Mouse (Mus musculus): ENCODE results near the gene Klhl29. TPM values are rescaled to one million over a fixed set of nuclear protein-coding genes. Genes with fewer than 3 reads are reported as not detected.

The Klhl29 gene
- 0.02 and 0.04 TPM in 2 replicates for polyA plus RNA-seq (2015; fragmentation: Nextera tagmentation; extraction: Ambion mirVana)

- peak within 1 kb of the TSS; percentile 68 for H3K4me2 ChIP-seq (ENCODE audit: low read depth, low read length)
- no peaks in the 10 kb centered on the region for H3K36me3 ChIP-seq (ENCODE audit: control insufficient read depth, insufficient read depth)
- ATAC-seq (ENCODE audit: low read depth) = peak; percentile 86
- 1% methylated on average over 52 of the region's 66 CpGs for WGBS (ENCODE audit: insufficient replicate concordance)
- H3K4me3 ChIP-seq (ENCODE audit: low read depth, low read length) = peak within 1 kb of the TSS; percentile 51
- no peaks in the 10 kb centered on the region for H3K9me3 ChIP-seq (replicated peaks; ENCODE audit: control insufficient read depth, low read length)
- H3K4me1 ChIP-seq (ENCODE audit: control insufficient read depth, low read depth, low read length) = no peaks in the 10 kb centered on the region
- H3K27me3 ChIP-seq (ENCODE audit: control insufficient read depth, insufficient read depth, low read depth, low read length) = peaks cover 58% of the 10 kb centered on the region
- H3K9ac ChIP-seq (ENCODE audit: low read depth, low read length) = no peak within 1 kb of the TSS; the same call in 1 of the 2 replicates
- H3K27ac ChIP-seq (ENCODE audit: low read length) = no peak within 1 kb of the TSS
These were observed at the start of gene Klhl29 for GRCm38 (mm10) chr12:5375616-5376461. Klhl29 (minus strand) TSS chr12:5375682.

- no peak overlapping the region for H3K4me2 ChIP-seq (ENCODE audit: low read depth, low read length)
- WGBS (ENCODE audit: insufficient replicate concordance) = 45% methylated on average over 4 of the region's 4 CpGs
These were observed 49.8 kb upstream of the Klhl29 start for GRCm38 (mm10) chr12:5425276-5425675.

GRCm38 (mm10) chr12:5415806-5416205 lies 40.3 kb upstream of the Klhl29 start:
- Histone ChIP-seq H3K4me1 (ENCODE audit: control insufficient read depth, low read depth, low read length) (no peaks in the 10 kb centered on the region), H3K4me2 (ENCODE audit: low read depth, low read length) (no peak overlapping the region), H3K9ac (ENCODE audit: low read depth, low read length) (no peak overlapping the region), H3K27me3 (ENCODE audit: control insufficient read depth, insufficient read depth, low read depth, low read length) (no peaks in the 10 kb centered on the region), H3K9me3 (replicated peaks; ENCODE audit: control insufficient read depth, low read length) (no peaks in the 10 kb centered on the region), H3K36me3 (ENCODE audit: control insufficient read depth, insufficient read depth) (no peaks in the 10 kb centered on the region), H3K27ac (ENCODE audit: low read length) (no peak overlapping the region), H3K4me3 (ENCODE audit: low read depth, low read length) (no peak overlapping the region)
- 44% methylated on average over 3 of the region's 3 CpGs for WGBS (ENCODE audit: insufficient replicate concordance)
- ATAC-seq (ENCODE audit: low read depth) = no peak

More at GRCm38 (mm10) chr12:5425276-5425675, 49.8 kb upstream of the Klhl29 start:
- no peak overlapping the region for H3K4me3 ChIP-seq (ENCODE audit: low read depth, low read length)
- ATAC-seq (ENCODE audit: low read depth) = no peak
- H3K27me3 ChIP-seq (ENCODE audit: control insufficient read depth, insufficient read depth, low read depth, low read length) = no peaks in the 10 kb centered on the region
- H3K9me3 ChIP-seq (replicated peaks; ENCODE audit: control insufficient read depth, low read length) = no peaks in the 10 kb centered on the region
- H3K4me1 ChIP-seq (ENCODE audit: control insufficient read depth, low read depth, low read length) = no peaks in the 10 kb centered on the region
- no peak overlapping the region for H3K9ac ChIP-seq (ENCODE audit: low read depth, low read length)
- no peaks in the 10 kb centered on the region for H3K36me3 ChIP-seq (ENCODE audit: control insufficient read depth, insufficient read depth)
- H3K27ac ChIP-seq (ENCODE audit: low read length) = no peak overlapping the region

- Histone ChIP-seq H3K27ac (ENCODE audit: low read length) (no peak overlapping the region), H3K9ac (ENCODE audit: low read depth, low read length) (no peak overlapping the region), H3K4me2 (ENCODE audit: low read depth, low read length) (no peak overlapping the region), H3K4me1 (ENCODE audit: control insufficient read depth, low read depth, low read length) (no peaks in the 10 kb centered on the region), H3K9me3 (replicated peaks; ENCODE audit: control insufficient read depth, low read length) (no peaks in the 10 kb centered on the region), H3K4me3 (ENCODE audit: low read depth, low read length) (no peak overlapping the region), H3K27me3 (ENCODE audit: control insufficient read depth, insufficient read depth, low read depth, low read length) (no peaks in the 10 kb centered on the region), H3K36me3 (ENCODE audit: control insufficient read depth, insufficient read depth) (no peaks in the 10 kb centered on the region)
- no peak for ATAC-seq (ENCODE audit: low read depth)
These were observed 38.5 kb upstream of the Klhl29 start for GRCm38 (mm10) chr12:5413976-5414375.

GRCm38 (mm10) chr12:5411761-5412537 lies 36.5 kb upstream of the Klhl29 start:
- H3K4me1 ChIP-seq (ENCODE audit: control insufficient read depth, low read depth, low read length) = no peaks in the 10 kb centered on the region
- H3K4me3 ChIP-seq (ENCODE audit: low read depth, low read length) = no peak overlapping the region
- no peak overlapping the region for H3K4me2 ChIP-seq (ENCODE audit: low read depth, low read length)
- H3K27ac ChIP-seq (ENCODE audit: low read length) = no peak overlapping the region
- no peaks in the 10 kb centered on the region for H3K36me3 ChIP-seq (ENCODE audit: control insufficient read depth, insufficient read depth)
- no peaks in the 10 kb centered on the region for H3K27me3 ChIP-seq (ENCODE audit: control insufficient read depth, insufficient read depth, low read depth, low read length)
- no peak overlapping the region for H3K9ac ChIP-seq (ENCODE audit: low read depth, low read length)
- ATAC-seq (ENCODE audit: low read depth) = no peak
- 51% methylated on average over 13 of the region's 13 CpGs for WGBS (ENCODE audit: insufficient replicate concordance)
- no peaks in the 10 kb centered on the region for H3K9me3 ChIP-seq (replicated peaks; ENCODE audit: control insufficient read depth, low read length)

GRCm38 (mm10) chr12:5411346-5411745 lies 35.9 kb upstream of the Klhl29 start:
- ATAC-seq (ENCODE audit: low read depth) = no peak
- no peak overlapping the region for H3K9ac ChIP-seq (ENCODE audit: low read depth, low read length)
- no peak overlapping the region for H3K4me2 ChIP-seq (ENCODE audit: low read depth, low read length)
- no peaks in the 10 kb centered on the region for H3K4me1 ChIP-seq (ENCODE audit: control insufficient read depth, low read depth, low read length)
- no peaks in the 10 kb centered on the region for H3K9me3 ChIP-seq (replicated peaks; ENCODE audit: control insufficient read depth, low read length)
- no peaks in the 10 kb centered on the region for H3K36me3 ChIP-seq (ENCODE audit: control insufficient read depth, insufficient read depth)
- H3K27me3 ChIP-seq (ENCODE audit: control insufficient read depth, insufficient read depth, low read depth, low read length) = no peaks in the 10 kb centered on the region
- no peak overlapping the region for H3K4me3 ChIP-seq (ENCODE audit: low read depth, low read length)
- H3K27ac ChIP-seq (ENCODE audit: low read length) = no peak overlapping the region
- 62% methylated on average over 4 of the region's 4 CpGs for WGBS (ENCODE audit: insufficient replicate concordance)

- Histone ChIP-seq H3K9ac (ENCODE audit: low read depth, low read length) (no peak overlapping the region), H3K9me3 (replicated peaks; ENCODE audit: control insufficient read depth, low read length) (no peaks in the 10 kb centered on the region), H3K4me3 (ENCODE audit: low read depth, low read length) (no peak overlapping the region), H3K4me1 (ENCODE audit: control insufficient read depth, low read depth, low read length) (no peaks in the 10 kb centered on the region), H3K27me3 (ENCODE audit: control insufficient read depth, insufficient read depth, low read depth, low read length) (no peaks in the 10 kb centered on the region), H3K36me3 (ENCODE audit: control insufficient read depth, insufficient read depth) (no peaks in the 10 kb centered on the region), H3K4me2 (ENCODE audit: low read depth, low read length) (no peak overlapping the region), H3K27ac (ENCODE audit: low read length) (no peak overlapping the region)
- 0 out of 2 replicates have a peak, but pooled peaks have one; percentile 27 for ATAC-seq (ENCODE audit: low read depth)
- 4% methylated on average over 16 of the region's 16 CpGs for WGBS (ENCODE audit: insufficient replicate concordance)
These were observed 35.1 kb upstream of the Klhl29 start for GRCm38 (mm10) chr12:5410391-5411115.

GRCm38 (mm10) chr12:5407175-5407574 lies 31.7 kb upstream of the Klhl29 start:
- Histone ChIP-seq H3K36me3 (ENCODE audit: control insufficient read depth, insufficient read depth) (no peaks in the 10 kb centered on the region), H3K27me3 (ENCODE audit: control insufficient read depth, insufficient read depth, low read depth, low read length) (no peaks in the 10 kb centered on the region), H3K4me2 (ENCODE audit: low read depth, low read length) (no peak overlapping the region), H3K4me3 (ENCODE audit: low read depth, low read length) (no peak overlapping the region), H3K9ac (ENCODE audit: low read depth, low read length) (no peak overlapping the region), H3K27ac (ENCODE audit: low read length) (no peak overlapping the region), H3K9me3 (replicated peaks; ENCODE audit: control insufficient read depth, low read length) (no peaks in the 10 kb centered on the region), H3K4me1 (ENCODE audit: control insufficient read depth, low read depth, low read length) (no peaks in the 10 kb centered on the region)
- no peak for ATAC-seq (ENCODE audit: low read depth)
- 62% methylated on average over 8 of the region's 8 CpGs for WGBS (ENCODE audit: insufficient replicate concordance)
